Mouse (Mus musculus): ENCODE results near the gene Skp1a. TPM values are rescaled to one million over a fixed set of nuclear protein-coding genes. Genes with fewer than 3 reads are reported as not detected.

Gene Skp1a
- polyA plus RNA-seq, 1 experiment from 2014 or later: 908 TPM

GRCm38 (mm10) chr11:52275366-52275765, 43.6 kb downstream of the Skp1a start:
- H3K27me3 ChIP-seq (ENCODE audit: poor library complexity, severe bottlenecking): peaks cover 2% of the 10 kb centered on the region
- no peak overlapping the region for H3K27ac ChIP-seq
- 88% methylated on average over 8 of the region's 8 CpGs for WGBS

GRCm38 (mm10) chr11:52275774-52276555, 44.2 kb downstream of the Skp1a start:
- 84% methylated on average over 9 of the region's 9 CpGs for WGBS
- peaks cover 17% of the 10 kb centered on the region for H3K4me1 ChIP-seq
- H3K27me3 ChIP-seq (ENCODE audit: poor library complexity, severe bottlenecking): peaks cover 8% of the 10 kb centered on the region
- H3K9me3 ChIP-seq: no peaks in the 10 kb centered on the region
- H3K36me3 ChIP-seq (replicated peaks): peaks cover 38% of the 10 kb centered on the region
- no peak overlapping the region for H3K27ac ChIP-seq
- DNase-seq (ENCODE audit: extremely low spot score, low spot score): no peak
- H3K4me3 ChIP-seq: no peak overlapping the region

More at GRCm38 (mm10) chr11:52275366-52275765, 43.6 kb downstream of the Skp1a start:
- no peak for DNase-seq (ENCODE audit: extremely low spot score, low spot score)
- peaks cover 38% of the 10 kb centered on the region for H3K36me3 ChIP-seq (replicated peaks)
- H3K4me1 ChIP-seq: peaks cover 17% of the 10 kb centered on the region
- H3K9me3 ChIP-seq: no peaks in the 10 kb centered on the region
- H3K4me3 ChIP-seq: no peak overlapping the region

GRCm38 (mm10) chr11:52276961-52277391, 45.2 kb downstream of the Skp1a start:
- DNase-seq (ENCODE audit: extremely low spot score, low spot score): no peak
- Histone ChIP-seq H3K36me3 (replicated peaks) (peaks cover 38% of the 10 kb centered on the region), H3K9me3 (no peaks in the 10 kb centered on the region), H3K4me1 (peaks cover 20% of the 10 kb centered on the region), H3K4me3 (no peak overlapping the region), H3K27me3 (ENCODE audit: poor library complexity, severe bottlenecking) (peaks cover 18% of the 10 kb centered on the region), H3K27ac (no peak overlapping the region)
- 91% methylated on average over 8 of the region's 8 CpGs for WGBS

DNA sequence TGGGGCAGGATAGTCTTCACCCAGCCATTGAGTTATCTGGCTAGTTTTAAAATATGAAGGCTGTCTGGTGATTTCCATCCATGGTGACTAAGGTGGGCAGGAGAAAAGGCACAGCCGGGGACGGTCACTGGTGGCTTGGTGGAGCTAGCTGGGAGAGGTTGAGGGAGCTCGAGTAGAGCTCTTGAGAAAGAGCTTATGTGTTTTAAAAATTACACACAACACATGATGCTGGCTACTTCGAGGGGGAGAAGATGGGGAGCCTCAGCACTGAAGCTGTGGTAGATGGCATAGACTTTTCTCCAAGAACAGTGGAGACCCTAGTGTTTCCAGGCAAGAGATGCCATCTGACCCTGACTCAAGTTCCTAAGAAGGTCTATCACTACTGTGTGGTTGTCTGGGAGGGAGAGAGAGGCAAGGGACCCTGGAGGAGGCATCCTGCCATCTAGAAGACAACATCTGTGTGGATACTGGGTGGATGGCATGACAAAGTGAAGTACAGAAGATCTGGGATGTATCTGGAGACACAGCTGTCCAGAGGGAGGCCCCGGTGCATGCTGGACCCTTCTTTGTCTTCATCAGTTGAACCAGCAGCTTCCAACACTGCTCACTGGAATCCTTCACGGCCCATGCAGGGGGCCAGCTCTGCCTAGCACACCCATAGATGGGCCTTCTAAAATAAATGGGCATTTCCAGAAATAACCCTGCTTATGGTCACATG, 45.8 kb downstream of the Skp1a start:
- Histone ChIP-seq H3K4me3 (no peak overlapping the region), H3K27ac (no peak overlapping the region), H3K4me1 (peaks cover 20% of the 10 kb centered on the region), H3K9me3 (no peaks in the 10 kb centered on the region), H3K27me3 (ENCODE audit: poor library complexity, severe bottlenecking) (peaks cover 25% of the 10 kb centered on the region), H3K36me3 (replicated peaks) (peaks cover 38% of the 10 kb centered on the region)
- DNase-seq (ENCODE audit: extremely low spot score, low spot score): no peak
- WGBS: 91% methylated on average over 6 of the region's 6 CpGs

GRCm38 (mm10) chr11:52278164-52278563, 46.4 kb downstream of the Skp1a start:
- Histone ChIP-seq H3K27ac (no peak overlapping the region), H3K4me1 (peaks cover 20% of the 10 kb centered on the region), H3K4me3 (no peak overlapping the region), H3K9me3 (no peaks in the 10 kb centered on the region), H3K27me3 (ENCODE audit: poor library complexity, severe bottlenecking) (peaks cover 26% of the 10 kb centered on the region), H3K36me3 (replicated peaks) (peaks cover 38% of the 10 kb centered on the region)
- no peak for DNase-seq (ENCODE audit: extremely low spot score, low spot score)
- 91% methylated on average over 3 of the region's 3 CpGs for WGBS

DNA sequence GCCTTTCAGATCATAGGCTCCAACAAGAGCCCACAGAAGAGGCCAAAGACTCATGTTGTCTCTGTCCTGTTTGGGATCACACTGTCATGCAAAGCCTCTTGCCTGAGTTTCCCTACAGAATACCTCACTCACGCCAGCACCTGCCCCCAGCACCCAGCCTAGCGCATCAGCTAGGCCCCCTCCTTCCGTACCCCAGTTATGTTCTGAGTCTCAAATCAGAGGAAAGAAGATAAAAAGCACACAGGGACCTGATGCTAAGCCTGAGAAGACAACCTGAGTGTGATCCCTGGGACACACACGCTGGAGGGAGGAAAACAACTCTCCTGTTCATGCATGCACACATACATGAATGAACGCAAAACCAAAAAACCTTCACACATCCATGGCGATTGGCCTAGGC, 47.2 kb downstream of the Skp1a start:
- H3K27ac ChIP-seq: no peak overlapping the region
- WGBS: 94% methylated on average over 6 of the region's 6 CpGs

DNA sequence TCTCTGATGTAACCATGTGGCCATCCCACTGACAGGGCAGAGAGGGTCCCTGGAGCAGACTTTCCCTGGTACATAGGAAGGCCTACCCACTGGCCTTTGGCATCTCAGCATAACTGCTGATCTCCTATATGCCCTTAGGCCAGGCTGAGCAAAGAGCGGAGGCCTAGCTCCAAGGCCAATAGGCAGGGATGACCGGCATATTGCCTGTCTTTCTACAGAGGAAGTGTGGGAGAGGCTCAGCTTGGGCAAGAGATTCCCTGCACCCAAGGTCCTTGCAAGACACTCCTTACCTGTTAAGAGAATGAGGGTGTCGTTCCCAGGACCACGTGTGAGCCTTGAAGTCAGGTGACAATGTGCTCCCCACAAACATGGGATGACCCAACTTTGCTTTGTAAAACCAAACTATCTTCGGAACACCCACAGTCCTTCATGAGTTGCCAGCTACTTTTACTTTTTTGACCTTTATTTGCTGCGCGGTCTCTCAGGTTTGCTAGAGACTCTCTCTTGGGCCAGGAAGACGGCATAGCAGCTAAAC, 47.9 kb downstream of the Skp1a start:
- H3K4me1 ChIP-seq: peaks cover 33% of the 10 kb centered on the region
- no peaks in the 10 kb centered on the region for H3K9me3 ChIP-seq
- 96% methylated on average over 8 of the region's 8 CpGs for WGBS
- peaks cover 31% of the 10 kb centered on the region for H3K36me3 ChIP-seq (replicated peaks)
- no peak for DNase-seq (ENCODE audit: extremely low spot score, low spot score)
- no peak overlapping the region for H3K4me3 ChIP-seq
- H3K27me3 ChIP-seq (ENCODE audit: poor library complexity, severe bottlenecking): peaks cover 41% of the 10 kb centered on the region
- no peak overlapping the region for H3K27ac ChIP-seq

More for the DNA sequence above, 47.2 kb downstream of the Skp1a start:
- DNase-seq (ENCODE audit: extremely low spot score, low spot score): no peak
- H3K9me3 ChIP-seq: no peaks in the 10 kb centered on the region
- H3K27me3 ChIP-seq (ENCODE audit: poor library complexity, severe bottlenecking): peaks cover 35% of the 10 kb centered on the region
- H3K36me3 ChIP-seq (replicated peaks): peaks cover 38% of the 10 kb centered on the region
- no peak overlapping the region for H3K4me3 ChIP-seq
- H3K4me1 ChIP-seq: peaks cover 26% of the 10 kb centered on the region

- Histone ChIP-seq H3K27me3 (ENCODE audit: poor library complexity, severe bottlenecking) (peaks cover 53% of the 10 kb centered on the region), H3K36me3 (replicated peaks) (peaks cover 23% of the 10 kb centered on the region; the same call in 1 of the 2 replicates), H3K4me3 (no peak overlapping the region), H3K27ac (no peak overlapping the region), H3K9me3 (no peaks in the 10 kb centered on the region), H3K4me1 (peaks cover 44% of the 10 kb centered on the region)
- no peak for DNase-seq (ENCODE audit: extremely low spot score, low spot score)
- 90% methylated on average over 11 of the region's 11 CpGs for WGBS
These were observed 49.0 kb downstream of the Skp1a start for GRCm38 (mm10) chr11:52280566-52281455.

DNA sequence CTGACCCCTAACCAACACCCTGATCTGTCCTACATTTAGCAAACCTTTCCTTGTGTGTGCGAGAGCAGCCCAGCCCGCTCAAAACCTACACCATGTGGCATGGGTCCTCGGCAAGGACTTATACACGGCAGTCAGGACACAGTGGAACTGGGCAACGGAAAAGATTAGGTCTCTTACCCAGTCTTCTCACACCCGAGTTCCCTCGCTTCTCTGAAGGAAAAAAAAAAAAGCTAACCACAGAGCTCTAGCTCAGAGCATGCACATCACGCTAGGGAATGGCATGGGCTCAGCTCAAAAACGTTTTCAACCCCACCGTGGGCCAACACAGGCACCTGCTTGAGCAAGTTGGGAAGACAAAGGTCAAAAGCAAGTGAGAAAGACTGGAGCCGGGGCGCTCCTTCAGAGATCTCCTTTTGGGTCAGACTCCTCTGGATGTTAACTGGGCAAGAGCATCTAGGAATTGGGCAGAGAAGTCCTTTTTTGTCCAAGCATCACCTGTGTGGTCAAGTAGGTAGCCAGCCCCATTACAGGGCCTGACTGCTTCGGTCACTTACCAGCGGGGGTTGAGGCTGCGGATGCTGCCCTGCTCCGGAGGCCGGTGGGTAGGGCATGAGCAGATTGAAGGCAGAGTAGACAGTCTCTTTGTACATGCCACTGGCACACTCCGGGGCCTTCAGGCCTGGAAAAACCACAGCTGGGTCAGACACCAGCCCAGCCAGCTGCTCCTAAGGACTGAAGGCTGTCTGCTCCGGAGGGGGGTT, 50.0 kb downstream of the Skp1a start:
- no peak for DNase-seq (ENCODE audit: extremely low spot score, low spot score)
- Histone ChIP-seq H3K4me3 (peak overlapping the region; percentile 70), H3K36me3 (replicated peaks) (peaks cover 21% of the 10 kb centered on the region; the same call in 1 of the 2 replicates), H3K4me1 (peaks cover 54% of the 10 kb centered on the region), H3K27me3 (ENCODE audit: poor library complexity, severe bottlenecking) (peaks cover 62% of the 10 kb centered on the region), H3K9me3 (no peaks in the 10 kb centered on the region), H3K27ac (peak overlapping the region; percentile 82; the same call in 1 of the 2 replicates)
- 67% methylated on average over 19 of the region's 19 CpGs for WGBS

DNA sequence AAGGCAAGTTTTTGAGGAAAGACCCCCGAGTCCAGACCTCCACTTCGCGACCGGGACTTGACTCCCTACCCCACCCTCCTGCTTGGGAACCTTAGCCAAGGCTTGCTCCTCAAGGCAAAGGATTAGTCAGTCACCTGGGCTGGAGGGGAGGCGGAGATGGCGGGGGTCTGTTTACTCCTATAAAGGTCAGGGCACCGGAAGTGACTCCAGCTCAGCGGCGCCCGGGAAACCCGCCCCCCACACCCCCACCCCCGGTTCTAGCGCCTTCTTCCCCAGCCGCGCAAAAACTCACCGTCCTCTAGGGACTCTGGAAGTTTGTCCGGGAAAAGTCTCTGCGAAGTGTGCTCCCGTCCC, 50.6 kb downstream of the Skp1a start:
- Histone ChIP-seq H3K9me3 (no peaks in the 10 kb centered on the region), H3K27me3 (ENCODE audit: poor library complexity, severe bottlenecking) (peaks cover 69% of the 10 kb centered on the region), H3K36me3 (replicated peaks) (peaks cover 14% of the 10 kb centered on the region; the same call in 1 of the 2 replicates), H3K27ac (peak overlapping the region; percentile 82), H3K4me1 (peaks cover 60% of the 10 kb centered on the region), H3K4me3 (peak overlapping the region; percentile 70)
- under 1% methylated on average over 19 of the region's 19 CpGs for WGBS
- DNase-seq (ENCODE audit: extremely low spot score, low spot score): peak; percentile 46

DNA sequence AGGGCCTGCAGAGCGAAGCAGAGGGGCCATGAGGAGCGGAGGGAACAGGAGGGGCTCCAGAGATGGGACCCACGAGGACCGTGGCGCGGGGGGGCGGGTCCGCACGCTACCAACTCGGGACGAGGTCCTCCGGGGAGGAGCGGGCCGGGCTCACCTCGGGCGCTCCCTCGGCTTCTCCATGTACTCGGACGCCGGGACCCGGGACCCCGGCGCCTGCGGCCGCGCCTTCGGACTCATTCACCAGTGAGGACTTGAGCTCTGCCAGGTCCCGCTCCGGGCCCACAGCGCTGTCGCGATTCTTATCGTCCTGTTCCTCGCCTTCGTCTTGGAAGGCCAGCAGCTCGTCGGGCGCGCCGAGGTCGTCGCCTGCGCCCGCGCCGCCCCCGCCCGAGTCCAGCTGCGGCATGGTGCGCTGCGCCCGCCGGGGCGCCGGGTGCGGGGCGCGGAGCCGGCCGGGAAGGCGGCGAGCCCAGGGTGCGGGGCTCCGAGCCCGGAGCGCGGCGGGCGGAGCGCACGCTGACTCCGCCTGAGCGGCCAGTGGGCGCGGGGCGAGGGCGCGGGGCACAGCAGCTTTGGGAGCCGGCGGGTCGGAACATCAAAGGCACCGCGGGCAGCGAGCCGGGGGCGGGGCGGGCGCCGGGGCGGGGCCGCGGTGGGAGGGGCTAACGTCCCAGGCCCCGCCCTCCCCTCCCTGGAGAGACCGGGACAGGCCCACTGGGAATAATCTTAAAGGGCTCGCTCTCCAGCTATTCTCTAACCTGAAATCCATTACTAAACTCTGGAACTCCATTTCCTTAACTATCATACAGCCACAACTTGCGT, 51.2 kb downstream of the Skp1a start, which contains the start of gene Tcf7:
Gene Tcf7, minus strand, starts transcription at position 241 of the 822 bp plus-strand sequence.
- H3K4me3 ChIP-seq: peak within 1 kb of the TSS; percentile 70
- peaks cover 64% of the 10 kb centered on the region for H3K4me1 ChIP-seq
- no peaks in the 10 kb centered on the region for H3K9me3 ChIP-seq
- peak; percentile 82 for DNase-seq (ENCODE audit: extremely low spot score, low spot score)
- under 1% methylated on average over 78 of the region's 97 CpGs for WGBS
- H3K27ac ChIP-seq: peak within 1 kb of the TSS; percentile 82
- peaks cover 9% of the 10 kb centered on the region; the same call in 1 of the 2 replicates for H3K36me3 ChIP-seq (replicated peaks)
- H3K27me3 ChIP-seq (ENCODE audit: poor library complexity, severe bottlenecking): peaks cover 75% of the 10 kb centered on the region
